Mouse (Mus musculus): ENCODE measurements at regions not wholly inside any gene's neighbourhood (a gene's known extent, or its start where the extent isn't known, plus 50 kb on each side); places are given as distances from the start of the nearest gene placed in this dataset.

- H3K4me1 ChIP-seq (ENCODE audit: insufficient read depth, low read depth, low read length): no peaks in the 10 kb centered on the region
- no peaks in the 10 kb centered on the region for H3K36me3 ChIP-seq (replicated peaks)
- TF ChIP-seq TAL1 (conservative IDR thresholded peaks at IDR 0.05; ENCODE audit: low read depth, low read length) (no peak), GATA1 (IDR thresholded peaks at IDR 0.05; ENCODE audit: borderline replicate concordance, low read length) (no peak), POLR2AphosphoS5 (IDR thresholded peaks at IDR 0.05; ENCODE audit: insufficient replicate concordance, low read depth, low read length) (no peak), CTCF (IDR thresholded peaks at IDR 0.05; ENCODE audit: low read depth, low read length) (no peak), GATA2 (IDR thresholded peaks at IDR 0.05; ENCODE audit: borderline replicate concordance, low read depth, low read length) (no peak)
- no peak overlapping the region for H3K4me3 ChIP-seq (ENCODE audit: low read depth, low read length)
- ATAC-seq (ENCODE audit: extremely low read depth, insufficient number of reproducible peaks, low FRiP score, poor library complexity, severe bottlenecking) (no peak), DNase-seq (ENCODE audit: low spot score) (no peak)
- no peaks in the 10 kb centered on the region for H3K9me3 ChIP-seq (replicated peaks)
- no peaks in the 10 kb centered on the region for H3K27me3 ChIP-seq (ENCODE audit: insufficient read depth, low read length)
Measured at GRCm38 (mm10) chr3:102336184-102336583, 131.7 kb upstream of the Vangl1 start.

- Histone ChIP-seq H3K4me3 (ENCODE audit: low read depth, low read length) (no peak overlapping the region), H3K27me3 (ENCODE audit: insufficient read depth, low read length) (no peaks in the 10 kb centered on the region), H3K9me3 (replicated peaks) (no peaks in the 10 kb centered on the region), H3K4me1 (ENCODE audit: insufficient read depth, low read depth, low read length) (no peaks in the 10 kb centered on the region), H3K36me3 (replicated peaks) (no peaks in the 10 kb centered on the region)
- no peak for TF ChIP-seq GATA1 (IDR thresholded peaks at IDR 0.05; ENCODE audit: borderline replicate concordance, low read length)
- no peak for TF ChIP-seq TAL1 (conservative IDR thresholded peaks at IDR 0.05; ENCODE audit: low read depth, low read length)
- TF ChIP-seq CTCF (IDR thresholded peaks at IDR 0.05; ENCODE audit: low read depth, low read length): peak; percentile 55
- TF ChIP-seq GATA2 (IDR thresholded peaks at IDR 0.05; ENCODE audit: borderline replicate concordance, low read depth, low read length): no peak
- no peak for TF ChIP-seq POLR2AphosphoS5 (IDR thresholded peaks at IDR 0.05; ENCODE audit: insufficient replicate concordance, low read depth, low read length)
- DNase-seq (ENCODE audit: low spot score) (no peak), ATAC-seq (ENCODE audit: extremely low read depth, insufficient number of reproducible peaks, low FRiP score, poor library complexity, severe bottlenecking) (no peak)
Measured at GRCm38 (mm10) chr3:102335146-102335545, 130.7 kb upstream of the Vangl1 start.

- H3K27me3 ChIP-seq (ENCODE audit: insufficient read depth, low read length): no peaks in the 10 kb centered on the region
- no peaks in the 10 kb centered on the region for H3K36me3 ChIP-seq (replicated peaks)
- ATAC-seq (ENCODE audit: extremely low read depth, insufficient number of reproducible peaks, low FRiP score, poor library complexity, severe bottlenecking) (no peak), DNase-seq (ENCODE audit: low spot score) (no peak)
- no peaks in the 10 kb centered on the region for H3K4me1 ChIP-seq (ENCODE audit: insufficient read depth, low read depth, low read length)
- no peak overlapping the region for H3K4me3 ChIP-seq (ENCODE audit: low read depth, low read length)
- no peaks in the 10 kb centered on the region for H3K9me3 ChIP-seq (replicated peaks)
- TF ChIP-seq POLR2AphosphoS5 (IDR thresholded peaks at IDR 0.05; ENCODE audit: insufficient replicate concordance, low read depth, low read length) (no peak), GATA2 (IDR thresholded peaks at IDR 0.05; ENCODE audit: borderline replicate concordance, low read depth, low read length) (no peak), CTCF (IDR thresholded peaks at IDR 0.05; ENCODE audit: low read depth, low read length) (no peak), TAL1 (conservative IDR thresholded peaks at IDR 0.05; ENCODE audit: low read depth, low read length) (no peak), GATA1 (IDR thresholded peaks at IDR 0.05; ENCODE audit: borderline replicate concordance, low read length) (no peak)
Measured at GRCm38 (mm10) chr3:102332221-102332620, 127.7 kb upstream of the Vangl1 start.

- no peaks in the 10 kb centered on the region for H3K9me3 ChIP-seq (replicated peaks)
- ATAC-seq (ENCODE audit: extremely low read depth, insufficient number of reproducible peaks, low FRiP score, poor library complexity, severe bottlenecking) (no peak), DNase-seq (ENCODE audit: low spot score) (no peak)
- no peaks in the 10 kb centered on the region for H3K36me3 ChIP-seq (replicated peaks)
- no peak overlapping the region for H3K4me3 ChIP-seq (ENCODE audit: low read depth, low read length)
- TF ChIP-seq CTCF (IDR thresholded peaks at IDR 0.05; ENCODE audit: low read depth, low read length): no peak
- TF ChIP-seq TAL1 (conservative IDR thresholded peaks at IDR 0.05; ENCODE audit: low read depth, low read length): no peak
- TF ChIP-seq GATA1 (IDR thresholded peaks at IDR 0.05; ENCODE audit: borderline replicate concordance, low read length): no peak
- no peak for TF ChIP-seq POLR2AphosphoS5 (IDR thresholded peaks at IDR 0.05; ENCODE audit: insufficient replicate concordance, low read depth, low read length)
- no peak for TF ChIP-seq GATA2 (IDR thresholded peaks at IDR 0.05; ENCODE audit: borderline replicate concordance, low read depth, low read length)
- H3K27me3 ChIP-seq (ENCODE audit: insufficient read depth, low read length): no peaks in the 10 kb centered on the region; the same call in 1 of the 2 replicates
- no peaks in the 10 kb centered on the region for H3K4me1 ChIP-seq (ENCODE audit: insufficient read depth, low read depth, low read length)
Measured at GRCm38 (mm10) chr3:102319331-102319730, 114.8 kb upstream of the Vangl1 start.

GRCm38 (mm10) chr3:102316151-102316550, 111.7 kb upstream of the Vangl1 start:
- Histone ChIP-seq H3K4me3 (ENCODE audit: low read depth, low read length) (no peak overlapping the region), H3K36me3 (replicated peaks) (no peaks in the 10 kb centered on the region), H3K9me3 (replicated peaks) (no peaks in the 10 kb centered on the region), H3K4me1 (ENCODE audit: insufficient read depth, low read depth, low read length) (no peaks in the 10 kb centered on the region), H3K27me3 (ENCODE audit: insufficient read depth, low read length) (no peaks in the 10 kb centered on the region; the same call in 1 of the 2 replicates)
- no peak for ATAC-seq (ENCODE audit: extremely low read depth, insufficient number of reproducible peaks, low FRiP score, poor library complexity, severe bottlenecking)
- DNase-seq (ENCODE audit: low spot score): no peak
- no peak for TF ChIP-seq GATA1 (IDR thresholded peaks at IDR 0.05; ENCODE audit: borderline replicate concordance, low read length)
- TF ChIP-seq GATA2 (IDR thresholded peaks at IDR 0.05; ENCODE audit: borderline replicate concordance, low read depth, low read length): no peak
- TF ChIP-seq CTCF (IDR thresholded peaks at IDR 0.05; ENCODE audit: low read depth, low read length): no peak
- TF ChIP-seq POLR2AphosphoS5 (IDR thresholded peaks at IDR 0.05; ENCODE audit: insufficient replicate concordance, low read depth, low read length): no peak
- TF ChIP-seq TAL1 (conservative IDR thresholded peaks at IDR 0.05; ENCODE audit: low read depth, low read length): no peak

GRCm38 (mm10) chr3:102311482-102312225, 107.2 kb upstream of the Vangl1 start:
- ATAC-seq (ENCODE audit: extremely low read depth, insufficient number of reproducible peaks, low FRiP score, poor library complexity, severe bottlenecking) (no peak), DNase-seq (ENCODE audit: low spot score) (no peak)
- Histone ChIP-seq H3K36me3 (replicated peaks) (no peaks in the 10 kb centered on the region), H3K27me3 (ENCODE audit: insufficient read depth, low read length) (no peaks in the 10 kb centered on the region; the same call in none of the 2 replicates), H3K4me3 (ENCODE audit: low read depth, low read length) (no peak overlapping the region), H3K9me3 (replicated peaks) (no peaks in the 10 kb centered on the region), H3K4me1 (ENCODE audit: insufficient read depth, low read depth, low read length) (no peaks in the 10 kb centered on the region)
- TF ChIP-seq POLR2AphosphoS5 (IDR thresholded peaks at IDR 0.05; ENCODE audit: insufficient replicate concordance, low read depth, low read length): no peak
- TF ChIP-seq GATA1 (IDR thresholded peaks at IDR 0.05; ENCODE audit: borderline replicate concordance, low read length): no peak
- TF ChIP-seq GATA2 (IDR thresholded peaks at IDR 0.05; ENCODE audit: borderline replicate concordance, low read depth, low read length): no peak
- TF ChIP-seq CTCF (IDR thresholded peaks at IDR 0.05; ENCODE audit: low read depth, low read length): no peak
- TF ChIP-seq TAL1 (conservative IDR thresholded peaks at IDR 0.05; ENCODE audit: low read depth, low read length): no peak
